Mouse (Mus musculus) limb, embryonic 14.5 days (tissue): ENCODE measurements around the gene Tspan1. TPM values are rescaled to one million over a fixed set of nuclear protein-coding genes. Genes with fewer than 3 reads are reported as not detected.

ENCODE experiments used
- ATAC-seq: fragments of 200-750 bp; cut with Nextera tagmentation; 2 replicates; pipeline ENCODE4 v1.8.0; 2017; ENCODE audit warnings: low read depth, moderate number of reproducible peaks, moderate TSS enrichment; ENCODE audit not compliant: low FRiP score
- DNase-seq: peaks from one replicate; pipeline ENCODE4 v3.0.0-alpha.2; 2015; ENCODE audit warnings: low spot score
- H3K27ac ChIP-seq: fragments of 300-500 bp; sonication (generic); replicated peaks from 2 replicates; pipeline ENCODE4 v1.5.1; 2014; ENCODE audit warnings: low read depth, mild to moderate bottlenecking, low read length, moderate library complexity, mixed read lengths
- H3K27me3 ChIP-seq: fragments of 300-500 bp; sonication (generic); 2 replicates; pipeline ENCODE4 v1.6.1; 2014; ENCODE audit warnings: low read length, mixed read lengths; ENCODE audit not compliant: control insufficient read depth, insufficient read depth
- H3K36me3 ChIP-seq: fragments of 300-500 bp; sonication (generic); 2 replicates; pipeline ENCODE4 v1.6.1; 2014; ENCODE audit warnings: mild to moderate bottlenecking, low read length, moderate library complexity, mixed read lengths; ENCODE audit not compliant: control insufficient read depth, insufficient read depth
- H3K4me1 ChIP-seq: fragments of 300-500 bp; sonication (generic); 2 replicates; pipeline ENCODE4 v1.6.1; 2014; ENCODE audit warnings: antibody characterized with exemption, low read length, mixed read lengths; ENCODE audit not compliant: control insufficient read depth, insufficient read depth
- H3K4me2 ChIP-seq: fragments of 300-500 bp; sonication (generic); replicated peaks from 2 replicates; pipeline ENCODE4 v1.6.1; 2014; ENCODE audit warnings: low read depth, mild to moderate bottlenecking, low read length, moderate library complexity; ENCODE audit not compliant: severe bottlenecking
- H3K4me3 ChIP-seq: fragments of 300-500 bp; sonication (generic); replicated peaks from 2 replicates; pipeline ENCODE4 v1.5.1; 2014; ENCODE audit warnings: low read length
- H3K9ac ChIP-seq: fragments of 300-500 bp; sonication (generic); 2 replicates; pipeline ENCODE4 v1.6.1; 2014; ENCODE audit warnings: mild to moderate bottlenecking, low read depth, low read length, moderate library complexity; ENCODE audit not compliant: severe bottlenecking
- H3K9me3 ChIP-seq: fragments of 300-500 bp; sonication (generic); 2 replicates; pipeline ENCODE4 v1.6.1; 2016; ENCODE audit warnings: low read length; ENCODE audit not compliant: control insufficient read depth
- POLR2A ChIP-seq: fragments of 200-500 bp; IDR thresholded peaks from 2 replicates; pipeline ENCODE4 v1.8.0; 2012; ENCODE audit warnings: inconsistent platforms, mild to moderate bottlenecking, moderate library complexity, borderline replicate concordance; ENCODE audit not compliant: insufficient read depth, insufficient read length; ENCODE audit errors: extremely low read depth
- WGBS: fragments of 180-500 bp; shearing (Covaris S2); extraction: QIAGEN DNeasy Blood & Tissue Kit; methylation state at CpG from one replicate; pipeline ENCODE4 v1.1.7; 2014; 5-methylcytosine and 5-hydroxymethylcytosine counted together
- polyA plus RNA-seq, 2 experiments: library from polyadenylated mRNA; depleted of rRNA in 1 of 2; stranded (reverse) in 1 of 2; unstranded in 1 of 2; fragments of >200 nt; fragmentation: Nextera tagmentation in 1 of 2; extraction: Ambion mirVana in 1 of 2; gene quantifications; 2 replicates each; pipeline versions ENCODE4 v1.2.1 to v1.2.3; 2012 to 2014

Tspan1 gene
- polyA plus RNA-seq, 2 experiments: not detected

- no peaks in the 10 kb centered on the region for H3K27me3 ChIP-seq
- no peak for TF ChIP-seq POLR2A
- DNase-seq (peak; percentile 11), ATAC-seq (no peak)
- no peak overlapping the region for H3K27ac ChIP-seq
- no peaks in the 10 kb centered on the region for H3K36me3 ChIP-seq
- H3K4me1 ChIP-seq: peaks cover 23% of the 10 kb centered on the region
- H3K9me3 ChIP-seq: no peaks in the 10 kb centered on the region
- no peak overlapping the region for H3K4me3 ChIP-seq
- WGBS: 27% methylated on average over 5 of the region's 5 CpGs
- peak overlapping the region; percentile 31 for H3K4me2 ChIP-seq
- peak overlapping the region; percentile 31; the same call in 1 of the 2 replicates for H3K9ac ChIP-seq
Observed at GRCm38 (mm10) chr4:116177140-116177539, 9.7 kb upstream of the Tspan1 start.

GRCm38 (mm10) chr4:116176543-116176988 lies 9.2 kb upstream of the Tspan1 start:
- no peak for TF ChIP-seq POLR2A
- Histone ChIP-seq H3K9me3 (no peaks in the 10 kb centered on the region), H3K4me2 (peak overlapping the region; percentile 31), H3K4me3 (no peak overlapping the region; the same call in 1 of the 2 replicates), H3K9ac (no peak overlapping the region), H3K27me3 (no peaks in the 10 kb centered on the region), H3K27ac (no peak overlapping the region), H3K36me3 (no peaks in the 10 kb centered on the region), H3K4me1 (peaks cover 23% of the 10 kb centered on the region)
- ATAC-seq (no peak), DNase-seq (peak; percentile 64)
- WGBS: 21% methylated on average over 10 of the region's 10 CpGs

GRCm38 (mm10) chr4:116175711-116176542 lies 8.5 kb upstream of the Tspan1 start:
- Histone ChIP-seq H3K9me3 (no peaks in the 10 kb centered on the region), H3K9ac (no peak overlapping the region), H3K36me3 (no peaks in the 10 kb centered on the region), H3K27me3 (no peaks in the 10 kb centered on the region), H3K4me3 (no peak overlapping the region), H3K4me2 (peak overlapping the region; percentile 31; the same call in 1 of the 2 replicates), H3K27ac (no peak overlapping the region), H3K4me1 (peaks cover 23% of the 10 kb centered on the region)
- DNase-seq (no peak), ATAC-seq (no peak)
- TF ChIP-seq POLR2A: no peak
- WGBS: 64% methylated on average over 7 of the region's 7 CpGs

- no peak for DNase-seq
- ATAC-seq: no peak
- no peak for TF ChIP-seq POLR2A
- H3K9ac ChIP-seq: no peak overlapping the region
- H3K4me2 ChIP-seq: no peak overlapping the region
- H3K36me3 ChIP-seq: no peaks in the 10 kb centered on the region
- H3K27ac ChIP-seq: no peak overlapping the region
- H3K9me3 ChIP-seq: no peaks in the 10 kb centered on the region
- no peaks in the 10 kb centered on the region for H3K27me3 ChIP-seq
- no peak overlapping the region for H3K4me3 ChIP-seq
- peaks cover 23% of the 10 kb centered on the region for H3K4me1 ChIP-seq
Observed at GRCm38 (mm10) chr4:116175136-116175535, 7.7 kb upstream of the Tspan1 start.

GRCm38 (mm10) chr4:116174466-116175116 lies 7.2 kb upstream of the Tspan1 start:
- Histone ChIP-seq H3K36me3 (no peaks in the 10 kb centered on the region), H3K4me3 (no peak overlapping the region), H3K27me3 (no peaks in the 10 kb centered on the region), H3K4me1 (peaks cover 23% of the 10 kb centered on the region), H3K9me3 (no peaks in the 10 kb centered on the region), H3K27ac (no peak overlapping the region), H3K4me2 (no peak overlapping the region), H3K9ac (no peak overlapping the region)
- DNase-seq (no peak), ATAC-seq (peak; percentile 30; the same call in 1 of the 2 replicates)
- WGBS: 42% methylated on average over 6 of the region's 6 CpGs
- no peak for TF ChIP-seq POLR2A
